Mouse (Mus musculus): Measurements from ENCODE around the gene Dlgap3. TPM values are rescaled to one million over a fixed set of nuclear protein-coding genes. Genes with fewer than 3 reads are reported as not detected.

Gene Dlgap3
- polyA plus RNA-seq, 1 experiment from 2014 or later, result 23.0 TPM

GRCm38 (mm10) chr4:127167731-127168130, 1.3 kb upstream of the Dlgap3 start:
- peak overlapping the region; percentile 84; the same call in 1 of the 2 replicates for H3K27ac ChIP-seq
- WGBS, result 18% methylated on average over 8 of the region's 8 CpGs
- no peak; the same call in 1 of the 2 replicates for ATAC-seq (replicated peaks)

GRCm38 (mm10) chr4:127168211-127168913, 642 bp upstream of the Dlgap3 start:
- Histone ChIP-seq H3K36me3 (replicated peaks) (no peaks in the 10 kb centered on the region), H3K27me3 (replicated peaks) (0 out of 2 replicates have a peak, but pooled peaks cover 2% of the 10 kb centered on the region), H3K9me3 (no peaks in the 10 kb centered on the region), H3K9ac (peak overlapping the region; percentile 89), H3K4me2 (peak overlapping the region; percentile 80), H3K4me1 (peaks cover 49% of the 10 kb centered on the region), H3K27ac (peak overlapping the region; percentile 84), H3K4me3 (peak overlapping the region; percentile 96)
- ATAC-seq (replicated peaks), result peak; percentile 78
- WGBS, result under 1% methylated on average over 39 of the region's 39 CpGs

More at GRCm38 (mm10) chr4:127167731-127168130, 1.3 kb upstream of the Dlgap3 start:
- no peaks in the 10 kb centered on the region for H3K9me3 ChIP-seq
- H3K4me1 ChIP-seq, result peaks cover 43% of the 10 kb centered on the region
- H3K27me3 ChIP-seq (replicated peaks), result 0 out of 2 replicates have a peak, but pooled peaks cover 2% of the 10 kb centered on the region
- peak overlapping the region; percentile 89 for H3K9ac ChIP-seq
- peak overlapping the region; percentile 80 for H3K4me2 ChIP-seq
- H3K4me3 ChIP-seq, result peak overlapping the region; percentile 96
- H3K36me3 ChIP-seq (replicated peaks), result no peaks in the 10 kb centered on the region

DNA sequence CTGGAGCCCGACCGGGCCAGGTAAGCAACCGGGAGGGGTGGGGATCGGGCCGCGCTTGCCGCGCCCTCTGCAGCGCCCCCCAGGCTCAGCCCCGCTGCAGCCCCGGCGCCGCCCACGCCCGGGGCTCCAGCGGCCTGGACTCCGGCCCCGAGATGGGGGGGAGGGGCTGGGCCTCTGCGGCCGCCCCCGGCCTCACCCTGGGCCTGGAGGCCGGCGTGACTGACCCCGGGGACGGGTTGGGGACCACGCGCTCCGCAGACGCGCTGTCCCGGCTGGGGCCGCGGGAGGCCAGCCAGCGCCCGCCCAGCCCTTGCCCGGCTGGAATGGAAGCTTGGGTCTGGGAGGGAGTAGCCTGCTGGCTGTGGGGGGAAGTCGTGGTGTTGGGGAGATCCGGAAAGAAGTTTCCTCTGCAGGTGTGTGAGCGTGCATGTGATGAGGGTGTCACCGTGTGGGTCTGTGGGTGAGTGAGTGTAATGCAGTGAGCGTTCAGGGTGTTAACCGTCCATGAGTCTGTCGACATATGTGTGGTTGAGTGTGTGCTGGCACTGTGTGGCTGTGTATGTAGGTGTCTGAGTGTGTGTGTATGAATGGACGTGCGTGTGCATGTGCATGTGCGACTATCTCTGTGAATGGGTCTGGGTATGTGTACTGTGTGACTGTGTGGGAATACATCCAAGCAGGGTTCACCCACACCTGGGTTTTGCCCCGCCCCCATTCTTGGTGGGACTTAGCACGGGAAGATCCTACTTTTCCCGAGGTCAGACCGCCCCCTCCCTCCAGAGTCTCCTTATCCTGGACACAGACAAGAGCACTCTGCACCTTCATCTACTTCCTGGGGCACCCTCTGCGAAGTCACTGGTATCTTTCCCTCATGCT, 580 bp downstream of the Dlgap3 start:
- Histone ChIP-seq H3K4me1 (peaks cover 51% of the 10 kb centered on the region), H3K4me2 (peak overlapping the region; percentile 80), H3K36me3 (replicated peaks) (no peaks in the 10 kb centered on the region), H3K9me3 (no peaks in the 10 kb centered on the region), H3K27ac (peak overlapping the region; percentile 84), H3K4me3 (peak overlapping the region; percentile 96), H3K9ac (peak overlapping the region; percentile 89), H3K27me3 (replicated peaks) (0 out of 2 replicates have a peak, but pooled peaks cover under 1% of the 10 kb centered on the region)
- ATAC-seq (replicated peaks), result peak; percentile 57
- WGBS, result 2% methylated on average over 50 of the region's 51 CpGs

DNA sequence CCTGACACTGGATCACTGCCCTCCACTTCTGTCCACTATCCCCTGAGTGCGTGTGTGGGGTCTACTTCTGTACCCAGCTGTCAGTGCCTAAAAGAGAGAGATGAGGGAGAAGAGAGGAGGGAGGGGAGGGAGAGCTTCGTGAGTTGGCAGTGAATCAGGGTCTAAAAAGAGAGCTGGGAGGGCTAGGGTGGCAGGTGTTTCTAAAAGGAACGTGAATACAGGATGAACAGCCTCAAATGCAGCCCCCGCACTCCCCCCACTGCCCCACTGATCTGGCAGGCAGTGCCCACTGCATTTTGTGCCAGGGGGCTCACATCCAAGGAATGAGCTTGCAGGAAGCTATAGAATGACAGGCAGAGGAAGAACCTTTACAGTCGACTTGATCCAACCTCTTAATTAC, 1.9 kb downstream of the Dlgap3 start:
- WGBS, result 28% methylated on average over 5 of the region's 5 CpGs
- no peaks in the 10 kb centered on the region for H3K9me3 ChIP-seq
- no peaks in the 10 kb centered on the region for H3K36me3 ChIP-seq (replicated peaks)
- H3K4me1 ChIP-seq, result peaks cover 51% of the 10 kb centered on the region
- H3K4me3 ChIP-seq, result no peak overlapping the region
- ATAC-seq (replicated peaks), result no peak
- H3K27ac ChIP-seq, result no peak overlapping the region
- H3K27me3 ChIP-seq (replicated peaks), result no peaks in the 10 kb centered on the region
- peak overlapping the region; percentile 80 for H3K4me2 ChIP-seq
- no peak overlapping the region for H3K9ac ChIP-seq

DNA sequence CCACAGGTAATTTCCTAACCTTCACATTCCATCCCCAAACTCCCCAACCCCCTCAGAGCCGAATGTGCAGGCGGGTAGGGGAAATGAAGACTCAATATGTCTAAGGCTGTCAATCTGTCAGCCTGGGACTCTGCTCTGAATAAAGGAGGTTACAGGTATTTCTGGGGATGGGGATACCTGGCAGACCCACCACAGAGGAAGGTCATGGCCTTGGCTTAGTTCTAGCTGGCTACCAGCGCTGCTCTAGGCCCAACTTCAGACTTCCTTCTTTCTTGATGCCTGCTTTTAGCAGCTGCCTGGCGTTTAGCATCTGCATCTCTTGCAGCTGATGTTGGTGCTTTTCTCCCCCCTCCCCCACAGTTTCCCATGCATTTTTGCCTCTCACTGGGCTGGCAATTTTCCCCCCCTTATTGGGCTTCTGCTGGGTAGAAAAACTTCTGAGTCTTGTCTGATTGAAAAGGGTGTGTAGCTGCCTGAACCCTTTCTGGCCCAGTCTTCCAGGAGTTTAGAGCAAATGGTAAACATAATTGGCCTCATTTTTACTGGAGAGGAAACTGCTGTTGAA, 2.4 kb downstream of the Dlgap3 start:
- Histone ChIP-seq H3K9ac (no peak overlapping the region), H3K4me2 (peak overlapping the region; percentile 18; the same call in 1 of the 2 replicates), H3K27ac (no peak overlapping the region), H3K9me3 (no peaks in the 10 kb centered on the region), H3K36me3 (replicated peaks) (no peaks in the 10 kb centered on the region), H3K4me3 (no peak overlapping the region), H3K27me3 (replicated peaks) (no peaks in the 10 kb centered on the region), H3K4me1 (peaks cover 51% of the 10 kb centered on the region)
- ATAC-seq (replicated peaks), result no peak
- WGBS, result 42% methylated on average over 4 of the region's 4 CpGs

DNA sequence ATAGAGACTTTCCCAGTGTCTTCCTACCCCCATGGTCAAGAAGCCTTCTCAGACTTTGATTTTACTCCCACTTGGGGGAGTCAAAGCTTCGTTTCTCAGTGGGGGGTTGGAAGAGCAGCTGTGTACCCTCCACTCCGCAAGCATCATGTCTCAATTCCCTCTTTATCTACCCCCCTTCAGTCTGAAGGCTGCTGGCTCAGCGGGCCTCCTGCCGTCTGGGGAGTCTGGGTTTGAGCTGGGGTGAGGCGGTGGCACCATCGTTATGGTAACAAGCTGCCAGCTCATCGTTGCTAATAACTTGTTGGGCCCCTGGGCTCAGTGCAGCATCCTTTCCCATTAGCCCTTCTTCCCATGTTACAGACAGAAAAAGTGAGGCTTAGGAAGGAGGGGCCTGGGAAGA, 3.1 kb downstream of the Dlgap3 start:
- no peak overlapping the region for H3K4me3 ChIP-seq
- H3K27me3 ChIP-seq (replicated peaks), result no peaks in the 10 kb centered on the region
- no peak overlapping the region for H3K27ac ChIP-seq
- no peaks in the 10 kb centered on the region for H3K36me3 ChIP-seq (replicated peaks)
- no peak overlapping the region for H3K9ac ChIP-seq
- H3K9me3 ChIP-seq, result no peaks in the 10 kb centered on the region
- no peak for ATAC-seq (replicated peaks)
- WGBS, result 15% methylated on average over 7 of the region's 7 CpGs
- 0 out of 2 replicates have a peak overlapping the region, but pooled peaks have one; percentile 29 for H3K4me2 ChIP-seq
- peaks cover 51% of the 10 kb centered on the region for H3K4me1 ChIP-seq

DNA sequence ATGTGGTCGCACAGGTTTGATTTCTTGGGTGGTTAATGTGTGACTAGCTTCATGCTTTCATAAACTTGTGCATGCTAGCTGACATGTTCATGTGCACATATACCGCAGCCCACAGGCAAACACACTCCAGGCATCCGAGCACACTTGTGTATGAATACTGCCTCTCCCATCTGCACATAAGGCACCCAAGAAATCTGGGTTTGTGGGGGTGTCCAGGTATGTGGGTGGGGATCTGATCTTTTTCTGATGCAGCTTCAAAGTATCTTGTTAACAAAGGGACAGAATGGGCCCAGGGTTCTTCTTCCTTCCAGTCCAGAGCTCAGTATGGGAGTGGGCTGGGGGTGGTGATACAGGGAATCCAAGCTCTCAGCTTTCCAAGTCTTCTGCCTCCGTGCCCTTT, 3.6 kb downstream of the Dlgap3 start:
- 53% methylated on average over 4 of the region's 4 CpGs for WGBS
- no peaks in the 10 kb centered on the region for H3K36me3 ChIP-seq (replicated peaks)
- no peak overlapping the region for H3K4me3 ChIP-seq
- no peaks in the 10 kb centered on the region for H3K9me3 ChIP-seq
- H3K9ac ChIP-seq, result peak overlapping the region; percentile 14; the same call in 1 of the 2 replicates
- H3K4me1 ChIP-seq, result peaks cover 49% of the 10 kb centered on the region
- no peak overlapping the region for H3K27ac ChIP-seq
- H3K4me2 ChIP-seq, result peak overlapping the region; percentile 29
- no peak for ATAC-seq (replicated peaks)
- H3K27me3 ChIP-seq (replicated peaks), result no peaks in the 10 kb centered on the region

DNA sequence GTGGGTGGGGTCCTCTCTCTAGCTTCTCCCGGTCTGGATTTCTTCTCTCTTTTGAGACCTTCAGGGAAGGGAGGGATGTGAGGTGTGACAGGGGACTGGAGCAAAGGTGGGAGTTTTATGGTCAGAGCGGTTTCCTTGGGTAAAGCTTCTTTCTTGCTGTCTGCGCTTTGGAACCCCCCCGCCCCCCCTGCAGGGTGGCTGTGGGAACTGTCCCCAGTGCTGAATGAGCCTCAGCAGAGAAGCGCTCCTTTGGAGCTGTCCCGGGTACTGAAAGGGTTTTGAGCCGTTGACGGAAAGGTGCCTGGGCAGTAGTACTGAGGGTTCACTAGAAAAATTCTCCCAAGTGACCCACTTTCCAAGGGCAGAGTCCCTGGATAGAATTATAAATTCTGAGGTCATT, 4.5 kb downstream of the Dlgap3 start:
- H3K4me3 ChIP-seq, result no peak overlapping the region
- no peaks in the 10 kb centered on the region for H3K27me3 ChIP-seq (replicated peaks)
- no peaks in the 10 kb centered on the region for H3K36me3 ChIP-seq (replicated peaks)
- H3K9ac ChIP-seq, result peak overlapping the region; percentile 14; the same call in 1 of the 2 replicates
- no peak overlapping the region for H3K27ac ChIP-seq
- ATAC-seq (replicated peaks), result no peak
- 4% methylated on average over 8 of the region's 8 CpGs for WGBS
- H3K4me2 ChIP-seq, result peak overlapping the region; percentile 29
- H3K9me3 ChIP-seq, result no peaks in the 10 kb centered on the region
- H3K4me1 ChIP-seq, result peaks cover 41% of the 10 kb centered on the region

DNA sequence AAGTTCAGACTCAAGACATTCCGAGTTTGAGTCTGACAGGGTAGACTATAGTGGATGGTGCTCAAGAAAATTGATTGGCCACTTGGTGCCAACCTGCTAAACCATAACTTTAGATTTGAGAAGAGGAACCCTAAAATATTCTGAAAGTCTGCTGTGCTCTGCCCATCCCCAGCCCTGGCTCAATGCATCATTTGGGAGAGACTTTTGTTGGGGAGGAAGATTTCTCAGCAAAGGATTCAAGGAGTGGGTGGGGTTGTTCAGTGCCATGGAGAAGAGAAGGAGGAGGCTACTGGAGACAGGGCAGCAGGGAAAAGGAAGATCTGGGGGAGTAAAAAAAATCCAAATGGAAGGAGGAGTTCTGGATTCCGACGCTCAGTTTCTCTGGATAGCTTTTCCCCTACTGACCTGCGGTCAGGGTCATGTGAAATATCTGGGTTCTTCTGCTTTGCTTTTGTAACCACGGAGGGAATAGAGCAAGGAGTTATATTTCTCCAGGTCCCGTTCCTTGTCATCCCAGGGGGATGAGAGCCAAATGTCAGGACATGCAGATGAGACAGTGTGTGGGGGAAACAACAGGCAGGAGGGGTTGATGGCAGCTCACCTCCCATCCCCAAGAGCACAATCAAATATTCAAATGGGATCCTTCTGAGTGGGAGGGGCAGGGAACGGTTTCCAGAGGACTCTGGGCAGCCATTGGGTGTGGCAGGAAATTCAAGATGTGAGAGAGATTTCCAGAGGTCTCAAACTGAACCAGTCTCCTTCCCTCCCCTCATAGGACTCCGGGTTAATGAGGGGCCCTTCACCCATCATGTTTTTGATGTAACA, 5.3 kb downstream of the Dlgap3 start:
- H3K9me3 ChIP-seq, result no peaks in the 10 kb centered on the region
- H3K4me2 ChIP-seq, result no peak overlapping the region
- ATAC-seq (replicated peaks), result no peak
- H3K4me3 ChIP-seq, result no peak overlapping the region
- WGBS, result 64% methylated on average over 8 of the region's 8 CpGs
- no peak overlapping the region for H3K9ac ChIP-seq
- H3K4me1 ChIP-seq, result peaks cover 47% of the 10 kb centered on the region
- H3K27ac ChIP-seq, result no peak overlapping the region
- no peaks in the 10 kb centered on the region for H3K27me3 ChIP-seq (replicated peaks)
- H3K36me3 ChIP-seq (replicated peaks), result no peaks in the 10 kb centered on the region

- H3K9ac ChIP-seq, result no peak overlapping the region
- no peak overlapping the region for H3K4me2 ChIP-seq
- 61% methylated on average over 4 of the region's 4 CpGs for WGBS
- H3K4me1 ChIP-seq, result peaks cover 48% of the 10 kb centered on the region
- H3K36me3 ChIP-seq (replicated peaks), result no peaks in the 10 kb centered on the region
- H3K27ac ChIP-seq, result no peak overlapping the region
- H3K9me3 ChIP-seq, result no peaks in the 10 kb centered on the region
- ATAC-seq (replicated peaks), result no peak
- H3K27me3 ChIP-seq (replicated peaks), result no peaks in the 10 kb centered on the region
- H3K4me3 ChIP-seq, result no peak overlapping the region
Observed at GRCm38 (mm10) chr4:127174900-127175278, 5.9 kb downstream of the Dlgap3 start.

DNA sequence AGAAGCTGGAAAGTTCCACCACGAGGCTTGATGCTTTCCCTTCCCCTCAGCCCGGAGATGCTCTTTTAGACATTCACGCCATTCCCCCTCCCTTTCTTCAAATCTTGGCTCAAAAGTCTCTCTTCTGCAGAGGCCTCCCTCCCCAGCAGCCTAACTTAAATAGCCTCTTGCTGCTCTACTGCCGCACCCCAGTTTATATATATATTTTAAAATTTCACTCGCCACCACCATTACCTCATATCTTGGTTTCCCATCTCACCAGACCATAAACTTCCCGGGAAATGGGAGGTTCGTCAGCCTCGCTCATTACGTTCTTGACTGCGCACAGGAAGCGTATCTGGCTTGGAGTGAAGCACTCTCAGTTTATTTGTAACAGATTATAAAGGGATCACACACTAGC, 9.0 kb downstream of the Dlgap3 start:
- Histone ChIP-seq H3K27ac (no peak overlapping the region), H3K27me3 (replicated peaks) (no peaks in the 10 kb centered on the region), H3K9ac (no peak overlapping the region), H3K4me3 (no peak overlapping the region), H3K4me2 (no peak overlapping the region), H3K4me1 (peaks cover 24% of the 10 kb centered on the region), H3K36me3 (replicated peaks) (no peaks in the 10 kb centered on the region), H3K9me3 (no peaks in the 10 kb centered on the region)
- 82% methylated on average over 11 of the region's 11 CpGs for WGBS
- ATAC-seq (replicated peaks), result no peak

All from midbrain, embryonic 15.5 days (tissue).